Mouse (Mus musculus): ENCODE results near the gene Tcp11l2.
A peak's percentile ranks its signal among the peaks of the same experiment; 100 is the strongest.

The Tcp11l2 gene

DNA sequence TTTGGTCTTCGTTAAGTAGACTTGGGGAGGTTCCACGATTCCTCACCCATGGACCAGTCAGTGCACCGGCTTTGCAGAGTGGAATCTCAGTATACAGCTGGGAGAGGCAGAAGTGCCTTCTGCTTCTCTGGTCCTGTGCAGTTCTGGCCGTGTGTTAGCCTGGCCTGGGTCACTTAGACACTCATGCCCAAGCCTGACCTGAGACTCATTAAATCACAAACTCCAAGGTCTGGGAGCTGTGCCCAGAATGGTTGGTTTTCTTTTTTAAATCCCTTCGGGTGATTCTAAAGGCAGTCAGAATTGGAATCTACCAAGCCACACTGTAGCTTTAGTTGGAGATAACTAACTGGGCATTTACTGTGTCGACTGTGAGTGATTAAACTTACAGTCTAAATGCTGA, 23.7 kb downstream of the Tcp11l2 start:
- DNase-seq (ENCODE audit: low read depth, low spot score), result no peak

DNA sequence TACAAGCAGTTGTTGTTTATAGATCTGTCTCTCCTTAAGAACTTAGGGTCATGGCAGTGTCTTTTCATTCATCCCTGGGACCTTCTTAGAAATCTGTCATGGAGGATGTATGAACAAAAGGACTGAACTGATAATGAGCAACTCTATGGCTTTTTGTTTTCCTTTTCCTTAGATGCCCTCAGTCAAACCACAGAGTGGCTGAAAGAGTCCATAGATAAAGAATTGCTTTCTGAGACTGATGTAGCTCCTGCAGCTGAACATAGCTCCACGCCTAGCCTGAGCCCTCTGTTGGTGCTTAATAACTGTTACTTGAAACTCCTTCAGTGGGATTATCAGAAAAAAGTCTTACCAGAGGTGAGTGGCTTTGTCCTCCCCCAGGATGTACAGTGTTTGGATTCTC, 27.9 kb downstream of the Tcp11l2 start:
- no peak for DNase-seq (ENCODE audit: low read depth, low spot score)

GRCm38 (mm10) chr10:84608361-84608760, 31.9 kb downstream of the Tcp11l2 start:
- DNase-seq (ENCODE audit: low read depth, low spot score), result no peak

GRCm38 (mm10) chr10:84610324-84610723, 33.9 kb downstream of the Tcp11l2 start:
- peak; percentile 48 for DNase-seq (ENCODE audit: low read depth, low spot score)

DNA sequence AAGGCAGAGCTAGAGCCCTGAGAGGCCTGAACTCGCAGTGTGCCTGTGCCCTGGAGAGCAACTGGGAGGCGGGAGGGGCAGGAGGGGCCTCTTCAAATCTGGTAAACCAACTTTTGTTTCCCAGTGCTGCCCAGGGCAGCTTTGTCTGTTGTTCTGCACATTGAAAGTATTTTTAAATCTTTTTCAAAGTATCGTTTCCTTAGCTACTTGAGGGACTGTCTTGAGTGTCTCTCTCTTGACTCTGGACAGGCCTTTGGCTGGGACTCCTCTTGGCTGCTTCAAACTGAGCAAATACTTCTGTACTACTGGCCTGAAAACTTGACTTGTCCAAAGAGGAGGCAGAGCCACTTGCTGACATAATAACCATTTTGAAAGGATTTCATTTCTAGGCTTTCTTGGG, 34.4 kb downstream of the Tcp11l2 start:
- no peak for DNase-seq (ENCODE audit: low read depth, low spot score)

DNA sequence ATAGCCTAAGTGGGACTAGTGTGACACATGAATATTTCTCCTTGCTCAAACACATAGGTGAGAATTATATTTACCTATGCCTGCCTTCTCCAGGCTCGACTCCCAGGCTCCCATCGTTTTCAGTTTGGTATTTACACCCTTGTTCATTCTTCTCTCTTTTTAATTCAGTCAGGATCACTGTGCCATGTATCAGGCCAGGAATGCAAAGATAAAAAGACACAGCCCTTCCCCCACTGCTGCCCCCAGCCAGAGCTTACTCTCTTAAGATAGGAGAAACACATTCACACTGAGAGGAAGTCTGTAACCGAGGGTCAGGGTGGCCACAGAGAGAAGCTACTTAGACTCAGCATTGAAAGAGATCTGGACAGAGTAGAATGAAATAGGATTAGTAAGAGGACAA, 35.2 kb downstream of the Tcp11l2 start:
- DNase-seq (ENCODE audit: low read depth, low spot score), result no peak

- DNase-seq (ENCODE audit: low read depth, low spot score), result no peak
These were observed 35.9 kb downstream of the Tcp11l2 start for GRCm38 (mm10) chr10:84612281-84612680.

DNA sequence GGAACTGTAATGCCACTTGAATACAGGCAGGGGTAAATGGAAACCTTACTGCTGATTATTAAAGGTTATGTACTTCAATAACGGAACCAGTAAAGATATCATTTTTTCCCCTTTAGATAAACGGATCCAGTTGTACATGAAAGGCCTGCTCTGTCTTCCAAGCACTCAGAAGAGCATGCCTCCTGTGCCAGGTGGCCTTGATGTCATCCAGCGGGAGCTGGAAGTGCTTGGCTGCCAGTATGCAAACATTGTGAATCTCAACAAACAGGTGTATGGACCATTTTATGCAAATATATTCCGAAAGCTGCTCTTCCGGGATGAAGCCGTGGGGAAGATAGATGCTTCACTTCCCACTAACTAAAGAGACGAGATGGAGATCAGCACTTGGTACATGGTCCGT, 36.9 kb downstream of the Tcp11l2 start:
- DNase-seq (ENCODE audit: low read depth, low spot score), result no peak

- no peak for DNase-seq (ENCODE audit: low read depth, low spot score)
These were observed 38.6 kb downstream of the Tcp11l2 start for GRCm38 (mm10) chr10:84615076-84615475.

GRCm38 (mm10) chr10:84621826-84622790, 45.7 kb downstream of the Tcp11l2 start, which contains the start of gene Polr3b:
TSS of gene Polr3b (plus strand) at chr10:84622292.
- peak; percentile 93 for DNase-seq (ENCODE audit: low read depth, low spot score)

- peak; percentile 47 for DNase-seq (ENCODE audit: low read depth, low spot score)
These were observed 54.8 kb downstream of the Tcp11l2 start for GRCm38 (mm10) chr10:84631182-84631581.

GRCm38 (mm10) chr10:84632005-84632404, 55.6 kb downstream of the Tcp11l2 start:
- no peak for DNase-seq (ENCODE audit: low read depth, low spot score)

- DNase-seq (ENCODE audit: low read depth, low spot score), result no peak
These were observed 60.2 kb downstream of the Tcp11l2 start for GRCm38 (mm10) chr10:84636656-84637055.

- DNase-seq (ENCODE audit: low read depth, low spot score), result no peak
These were observed 62.0 kb downstream of the Tcp11l2 start for GRCm38 (mm10) chr10:84638382-84638781.

DNA sequence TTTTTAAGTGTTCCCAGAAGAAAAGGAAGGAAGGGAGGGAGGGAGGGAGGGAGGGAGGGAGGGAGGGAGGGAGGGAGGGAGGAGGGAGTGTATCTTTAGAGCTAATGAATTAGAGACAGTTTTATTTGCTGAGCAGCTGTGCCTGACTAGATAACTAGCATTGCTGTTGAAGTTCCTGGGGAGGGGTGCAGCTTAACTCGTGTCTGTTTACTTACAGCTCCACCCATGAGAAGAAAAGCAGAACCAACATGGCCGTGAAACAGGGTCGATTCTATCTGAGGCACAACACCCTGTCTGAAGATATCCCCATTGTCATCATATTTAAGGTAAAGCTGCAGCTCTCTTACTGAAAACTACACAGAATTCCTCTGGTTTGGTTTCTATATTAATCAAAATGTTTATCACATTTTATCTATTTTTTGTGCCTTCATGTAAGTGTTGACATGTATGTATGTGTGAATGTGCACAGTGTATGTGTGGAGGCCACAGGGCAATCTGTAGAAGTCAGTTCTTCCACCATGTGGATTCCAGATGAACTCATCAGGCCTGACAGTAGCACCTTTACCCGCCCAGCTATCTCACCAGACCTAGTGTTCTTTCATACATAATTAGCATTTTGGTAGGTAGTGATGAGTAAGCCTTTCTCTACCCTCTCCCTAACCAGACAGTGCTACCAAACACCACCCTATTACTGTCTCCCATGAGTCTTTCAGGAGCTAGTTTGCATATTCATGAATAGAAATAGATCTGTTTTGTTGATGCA, 63.3 kb downstream of the Tcp11l2 start:
- DNase-seq (ENCODE audit: low read depth, low spot score), result no peak

- DNase-seq (ENCODE audit: low read depth, low spot score), result no peak
These were observed 64.4 kb downstream of the Tcp11l2 start for GRCm38 (mm10) chr10:84640861-84641260.

DNA sequence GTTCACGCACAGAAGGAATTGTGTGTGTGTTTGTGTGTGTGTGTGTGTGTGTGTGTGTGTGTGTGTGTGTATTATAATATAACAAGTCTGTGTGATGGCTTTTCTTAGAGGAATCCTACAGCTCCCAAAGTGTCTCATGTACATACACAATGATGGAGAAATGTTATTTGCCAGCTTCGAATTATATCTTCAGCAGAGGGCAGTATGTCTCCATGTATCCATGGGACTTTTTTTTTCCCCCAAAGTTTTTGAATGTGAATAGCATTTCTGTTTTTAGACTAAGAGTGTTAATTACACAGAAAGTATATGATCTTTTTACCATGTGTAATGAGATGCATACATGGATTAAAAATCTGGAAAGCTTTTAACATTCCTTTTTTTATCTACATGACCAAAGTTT, 65.2 kb downstream of the Tcp11l2 start:
- no peak for DNase-seq (ENCODE audit: low read depth, low spot score)

GRCm38 (mm10) chr10:84645940-84646339, 69.5 kb downstream of the Tcp11l2 start:
- DNase-seq (ENCODE audit: low read depth, low spot score), result no peak

GRCm38 (mm10) chr10:84646506-84647102, 70.2 kb downstream of the Tcp11l2 start:
- DNase-seq (ENCODE audit: low read depth, low spot score), result no peak

- DNase-seq (ENCODE audit: low read depth, low spot score), result no peak
These were observed 70.8 kb downstream of the Tcp11l2 start for GRCm38 (mm10) chr10:84647264-84647663.

DNA sequence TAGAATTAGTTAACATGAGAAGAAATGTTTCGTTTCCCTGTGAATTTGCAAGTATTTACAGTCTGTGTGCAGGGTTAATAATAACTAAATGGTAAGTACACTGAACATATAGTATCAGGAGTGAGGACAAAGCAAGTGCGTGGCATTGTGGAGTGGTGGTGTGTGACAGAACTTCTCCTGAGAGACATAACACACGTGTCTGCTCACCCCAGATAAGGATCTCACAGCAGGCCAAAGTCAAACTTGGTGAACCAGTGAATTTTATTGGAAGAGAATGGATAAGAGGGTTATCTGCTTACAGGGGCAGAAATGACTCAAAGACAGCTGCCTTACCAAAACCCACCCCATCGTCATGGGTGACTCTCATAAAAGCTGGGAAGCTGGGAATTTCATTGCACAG, 72.5 kb downstream of the Tcp11l2 start:
- no peak for DNase-seq (ENCODE audit: low read depth, low spot score)

GRCm38 (mm10) chr10:84654029-84654428, 77.6 kb downstream of the Tcp11l2 start:
- DNase-seq (ENCODE audit: low read depth, low spot score), result no peak
